Comparison of ENCODE assay signal across 13 mouse cellular contexts in genomic region chr13:43336425-43337221, GRCm38 (mm10). TPM values are rescaled to one million over a fixed set of nuclear protein-coding genes. Genes with fewer than 3 reads are reported as not detected.
DNase-seq lines count a peak whose midpoint lies in the region; ATAC-seq and TF ChIP-seq lines count a peak whose summit lies in the region.
"Had no signal": no experiment of that assay in that cellular context is flagged by ENCODE, and none has a peak within 500 bp of the region (broad histone marks: within the 10 kb centered on the region; RNA-seq: fewer than 3 reads in every experiment).

No protein-coding gene starts in this region.

- no peak for ATAC-seq in limb, embryonic 12.5 days (ENCODE audit: insufficient number of reproducible peaks, insufficient read depth, low FRiP score, low TSS enrichment, low read depth)
- peak; percentile 92 for ATAC-seq in lung, embryonic 16.5 days (ENCODE audit: low read depth)
- ATAC-seq in midbrain, postnatal 0 days (ENCODE audit: low FRiP score) = no peak
- ATAC-seq: CD4-positive, CD25-positive, alpha-beta regulatory T cell, adult 4 months had no signal

- H3K9me3 ChIP-seq in limb, embryonic 12.5 days = no peaks in the 10 kb centered on the region
- H3K9me3 ChIP-seq in limb, embryonic 10.5 days (replicated peaks) = no peaks in the 10 kb centered on the region
- no peaks in the 10 kb centered on the region for H3K9me3 ChIP-seq in lung, embryonic 16.5 days (ENCODE audit: control insufficient read depth, low read length)
- H3K9me3 ChIP-seq in midbrain, postnatal 0 days (ENCODE audit: low read length) = no peaks in the 10 kb centered on the region
- H3K9me3 ChIP-seq: heart, embryonic 10.5 days had no signal

- no peak overlapping the region for H3K4me2 ChIP-seq in limb, embryonic 12.5 days
- no peak overlapping the region for H3K4me2 ChIP-seq in lung, embryonic 16.5 days (ENCODE audit: low read depth, low read length)
- H3K4me2 ChIP-seq in midbrain, postnatal 0 days (ENCODE audit: low read depth, low read length, poor library complexity, severe bottlenecking) = no peak overlapping the region
- H3K4me2 ChIP-seq: hindbrain, embryonic 14.5 days had no signal

- H3K4me3 ChIP-seq in limb, embryonic 12.5 days (replicated peaks) = no peak overlapping the region
- H3K4me3 ChIP-seq in limb, embryonic 10.5 days = no peak overlapping the region
- no peak overlapping the region for H3K4me3 ChIP-seq in lung, embryonic 16.5 days (ENCODE audit: low read length)
- H3K4me3 ChIP-seq in midbrain, postnatal 0 days (ENCODE audit: low read depth, low read length) = no peak overlapping the region
- H3K4me3 ChIP-seq: heart, embryonic 10.5 days had no signal

- 0 out of 2 replicates have a peak overlapping the region, but pooled peaks have one; percentile 29 for H3K27ac ChIP-seq in limb, embryonic 12.5 days
- no peak overlapping the region for H3K27ac ChIP-seq in limb, embryonic 10.5 days
- peak overlapping the region; percentile 75 for H3K27ac ChIP-seq in lung, embryonic 16.5 days (ENCODE audit: low read length)
- no peak overlapping the region for H3K27ac ChIP-seq in midbrain, postnatal 0 days (ENCODE audit: low read depth, low read length)
- H3K27ac ChIP-seq: heart, embryonic 10.5 days; hindbrain, embryonic 14.5 days had no signal

- no peaks in the 10 kb centered on the region for H3K27me3 ChIP-seq in limb, embryonic 12.5 days
- no peaks in the 10 kb centered on the region for H3K27me3 ChIP-seq in limb, embryonic 10.5 days (ENCODE audit: low read depth, poor library complexity, severe bottlenecking)
- H3K27me3 ChIP-seq in lung, embryonic 16.5 days (ENCODE audit: control insufficient read depth, insufficient read depth, low read depth, low read length) = no peaks in the 10 kb centered on the region
- no peaks in the 10 kb centered on the region for H3K27me3 ChIP-seq in midbrain, postnatal 0 days (ENCODE audit: insufficient read depth, low read length)

- 53% methylated on average over 12 of the region's 12 CpGs for WGBS in limb, embryonic 12.5 days
- 71% methylated on average over 12 of the region's 12 CpGs for WGBS in limb, embryonic 10.5 days
- WGBS in lung, embryonic 16.5 days = 25% methylated on average over 12 of the region's 12 CpGs
- WGBS in midbrain, postnatal 0 days = 86% methylated on average over 12 of the region's 12 CpGs

- DNase-seq in limb, embryonic 10.5 days (ENCODE audit: low spot score) = no peak
- peak; percentile 3 for DNase-seq in forelimb bud, embryonic 11.5 days (ENCODE audit: low read depth, low spot score)
- DNase-seq in midbrain, postnatal 0 days (ENCODE audit: low spot score) = no peak
- DNase-seq in retina, postnatal 1 day = no peak
- no peak for DNase-seq in cerebellum, adult 11-12 months
- DNase-seq: cerebellum, adult 18-20 months; kidney, postnatal 36 days; thymus, postnatal 25 days had no signal

- no peak overlapping the region for H3K9ac ChIP-seq in limb, embryonic 12.5 days (replicated peaks)
- H3K9ac ChIP-seq in lung, embryonic 16.5 days (ENCODE audit: low read length) = peak overlapping the region; percentile 31
- H3K9ac ChIP-seq in midbrain, postnatal 0 days (replicated peaks; ENCODE audit: low read length, poor library complexity, severe bottlenecking) = no peak overlapping the region
- H3K9ac ChIP-seq: hindbrain, embryonic 14.5 days had no signal

- TF ChIP-seq CTCF in midbrain, postnatal 0 days (IDR thresholded peaks at IDR 0.05) = no peak

- 0 out of 2 replicates have a peak, but pooled peaks cover 5% of the 10 kb centered on the region for H3K4me1 ChIP-seq in limb, embryonic 12.5 days (replicated peaks)
- peaks cover 3% of the 10 kb centered on the region; the same call in 1 of the 2 replicates for H3K4me1 ChIP-seq in limb, embryonic 10.5 days
- H3K4me1 ChIP-seq in lung, embryonic 16.5 days (replicated peaks; ENCODE audit: control insufficient read depth, insufficient read depth, low read length) = peaks cover 27% of the 10 kb centered on the region
- H3K4me1 ChIP-seq in midbrain, postnatal 0 days (ENCODE audit: insufficient read depth, low read length) = no peaks in the 10 kb centered on the region

- no peaks in the 10 kb centered on the region for H3K36me3 ChIP-seq in limb, embryonic 12.5 days
- no peaks in the 10 kb centered on the region for H3K36me3 ChIP-seq in limb, embryonic 10.5 days
- H3K36me3 ChIP-seq in lung, embryonic 16.5 days (ENCODE audit: control insufficient read depth, insufficient read depth, low read length) = no peaks in the 10 kb centered on the region
- H3K36me3 ChIP-seq in midbrain, postnatal 0 days (ENCODE audit: insufficient read depth, low read length) = no peaks in the 10 kb centered on the region
- H3K36me3 ChIP-seq: heart, embryonic 10.5 days had no signal

RNA-seq across cellular contexts. Expression of gene Sirt5, which starts 28.7 kb away (rescaled TPM):
- polyA plus RNA-seq in limb, embryonic 12.5 days (2016; fragmentation: Nextera tagmentation; extraction: Ambion mirVana) = 54.9 and 59.9 TPM in 2 replicates
- polyA plus RNA-seq in limb, embryonic 10.5 days (2016; fragmentation: Nextera tagmentation; extraction: Ambion mirVana) = 31.9 and 41.0 TPM in 2 replicates
- polyA plus RNA-seq in lung, embryonic 16.5 days (2015; fragmentation: Nextera tagmentation; extraction: Ambion mirVana) = 22.3 and 24.9 TPM in 2 replicates
- total RNA-seq in midbrain, postnatal 0 days (2014; rRNA removed) = 26.7 and 38.8 TPM in 2 replicates
- polyA plus RNA-seq in midbrain, postnatal 0 days (2015; fragmentation: Nextera tagmentation; extraction: Ambion mirVana) = 25.4 and 26.1 TPM in 2 replicates

RNA-seq across cellular contexts. Expression of gene Gfod1, which starts 32.7 kb away (rescaled TPM):
- 0.23 and 0.37 TPM in 2 replicates for polyA plus RNA-seq in limb, embryonic 12.5 days (2016; fragmentation: Nextera tagmentation; extraction: Ambion mirVana)
- 0.13 and 0.23 TPM in 2 replicates for polyA plus RNA-seq in limb, embryonic 10.5 days (2016; fragmentation: Nextera tagmentation; extraction: Ambion mirVana)
- polyA plus RNA-seq in lung, embryonic 16.5 days (2015; fragmentation: Nextera tagmentation; extraction: Ambion mirVana) = 0.89 and 1.2 TPM in 2 replicates
- total RNA-seq in midbrain, postnatal 0 days (2014; rRNA removed) = 21.1 and 22.4 TPM in 2 replicates
- polyA plus RNA-seq in midbrain, postnatal 0 days (2015; fragmentation: Nextera tagmentation; extraction: Ambion mirVana) = 2.0 and 2.4 TPM in 2 replicates

Comparison
In these comparisons a context has a peak if more than half of its experiments do, and no peak if none do; other contexts are left out.
1. H3K27ac ChIP-seq: peak in limb, embryonic 12.5 days (single experiment) and lung, embryonic 16.5 days (single experiment); none in limb, embryonic 10.5 days (single experiment) and midbrain, postnatal 0 days (single experiment).